18 mouse cellular contexts compared by ENCODE assay signal in genomic region chr6:38866357-38866756, GRCm38 (mm10). TPM values are rescaled to one million over a fixed set of nuclear protein-coding genes. Genes with fewer than 3 reads are reported as not detected.
DNase-seq lines count a peak whose midpoint lies in the region; ATAC-seq and TF ChIP-seq lines count a peak whose summit lies in the region.
"Had no signal": no experiment of that assay in that cellular context is flagged by ENCODE, and none has a peak within 500 bp of the region (broad histone marks: within the 10 kb centered on the region; RNA-seq: fewer than 3 reads in every experiment).

No protein-coding gene starts in this region.

- H3K27me3 ChIP-seq in liver, postnatal 0 days (ENCODE audit: insufficient read depth, low read length), result no peaks in the 10 kb centered on the region
- H3K27me3 ChIP-seq: forebrain, embryonic 13.5 days; midbrain, embryonic 13.5 days; neural tube, embryonic 12.5 days had no signal

- H3K9me3 ChIP-seq in liver, postnatal 0 days (ENCODE audit: low read length), result no peaks in the 10 kb centered on the region
- H3K9me3 ChIP-seq: forebrain, embryonic 13.5 days; hindbrain, embryonic 10.5 days; midbrain, embryonic 13.5 days; neural tube, embryonic 12.5 days had no signal

- ATAC-seq in liver, postnatal 0 days, result peak; percentile 45; the same call in 1 of the 2 replicates
- ATAC-seq: forebrain, embryonic 13.5 days; hindbrain, postnatal 0 days; lung, postnatal 0 days; midbrain, embryonic 13.5 days had no signal

- H3K4me2 ChIP-seq in liver, postnatal 0 days (ENCODE audit: low read depth, low read length), result peak overlapping the region; percentile 33
- H3K4me2 ChIP-seq: forebrain, embryonic 13.5 days; midbrain, embryonic 13.5 days; neural tube, embryonic 12.5 days had no signal

- TF ChIP-seq EP300 in liver, postnatal 0 days (IDR thresholded peaks at IDR 0.05; ENCODE audit: low read depth), result no peak

- WGBS in liver, postnatal 0 days (ENCODE audit: insufficient replicate concordance), result 79% methylated on average over 1 of the region's 1 CpGs

- H3K4me3 ChIP-seq in bone marrow macrophage, adult 2 months (ENCODE audit: insufficient read depth, low read length), result no peak overlapping the region
- H3K4me3 ChIP-seq in liver, postnatal 0 days (ENCODE audit: low read depth, low read length), result no peak overlapping the region
- H3K4me3 ChIP-seq: forebrain, embryonic 13.5 days; hindbrain, embryonic 10.5 days; midbrain, embryonic 13.5 days; neural tube, embryonic 12.5 days had no signal

- peak overlapping the region; percentile 31; the same call in 1 of the 2 replicates for H3K27ac ChIP-seq in bone marrow macrophage, adult 2 months (ENCODE audit: insufficient read depth, low read depth, low read length)
- H3K27ac ChIP-seq in liver, postnatal 0 days (ENCODE audit: low read depth), result peak overlapping the region; percentile 73
- H3K27ac ChIP-seq: forebrain, embryonic 13.5 days; hindbrain, embryonic 10.5 days; hindbrain, postnatal 0 days; midbrain, embryonic 13.5 days; neural tube, embryonic 12.5 days had no signal

- peaks cover 9% of the 10 kb centered on the region for H3K36me3 ChIP-seq in liver, postnatal 0 days (replicated peaks; ENCODE audit: insufficient read depth, low read length)
- H3K36me3 ChIP-seq: hindbrain, embryonic 10.5 days; midbrain, embryonic 13.5 days had no signal

- peak; percentile 87 for DNase-seq in kidney, adult 9 months
- DNase-seq in kidney, postnatal 10 days, result no peak
- peak; percentile 47 to 77 for DNase-seq in kidney, postnatal 36 days
- no peak for DNase-seq in liver, postnatal 0 days
- DNase-seq in urinary bladder, postnatal 10 days (ENCODE audit: low spot score), result no peak
- DNase-seq in right cerebral cortex, postnatal 4 days, result no peak
- DNase-seq: adrenal gland, postnatal 36 days; cerebellum, adult 9-10 months; gastrocnemius, postnatal 25 days; right cerebral cortex, adult 18-20 months; thymus, postnatal 25 days had no signal

- peaks cover 50% of the 10 kb centered on the region for H3K4me1 ChIP-seq in bone marrow macrophage, adult 2 months (ENCODE audit: control insufficient read depth, insufficient read depth, low read length)
- peaks cover 50% of the 10 kb centered on the region for H3K4me1 ChIP-seq in liver, postnatal 0 days (ENCODE audit: insufficient read depth)

- no peak for TF ChIP-seq CTCF in bone marrow macrophage, adult 2 months (IDR thresholded peaks at IDR 0.05; ENCODE audit: low read depth, low read length)
- no peak for TF ChIP-seq CTCF in liver, postnatal 0 days (IDR thresholded peaks at IDR 0.05; ENCODE audit: low read depth)

- no peak for TF ChIP-seq POLR2A in bone marrow macrophage, adult 2 months (IDR thresholded peaks at IDR 0.05; ENCODE audit: borderline replicate concordance, low read depth, low read length)

- no peak overlapping the region for H3K9ac ChIP-seq in liver, postnatal 0 days (replicated peaks)
- H3K9ac ChIP-seq: forebrain, embryonic 13.5 days; midbrain, embryonic 13.5 days; neural tube, embryonic 12.5 days had no signal

RNA-seq across cellular contexts. Expression of gene Tbxas1, which starts 8.8 kb away (rescaled TPM):
- 101 and 115 TPM in 2 replicates for polyA plus RNA-seq in bone marrow macrophage, adult 2 months (2012; ENCODE audit: insufficient read depth, insufficient read length, missing spikeins)
- 10.3 and 10.6 TPM in 2 replicates for polyA plus RNA-seq in liver, postnatal 0 days (2015; fragmentation: Nextera tagmentation; extraction: Ambion mirVana)

RNA-seq across cellular contexts. Expression of gene Hipk2, which starts 9.6 kb away (rescaled TPM):
- polyA plus RNA-seq in bone marrow macrophage, adult 2 months (2012; ENCODE audit: insufficient read depth, insufficient read length, missing spikeins), result 18.7 and 20.9 TPM in 2 replicates
- polyA plus RNA-seq in liver, postnatal 0 days (2015; fragmentation: Nextera tagmentation; extraction: Ambion mirVana), result 9.6 and 9.7 TPM in 2 replicates

Comparison
In these comparisons a context has a peak if more than half of its experiments do, and no peak if none do; other contexts are left out.
1. DNase-seq: peak in kidney, adult 9 months (single experiment) and kidney, postnatal 36 days (2 of 2); none in kidney, postnatal 10 days (single experiment), liver, postnatal 0 days (single experiment), urinary bladder, postnatal 10 days (single experiment) and right cerebral cortex, postnatal 4 days (single experiment).